ENCODE assay signal across 1 mouse cellular context in the genomic region with DNA sequence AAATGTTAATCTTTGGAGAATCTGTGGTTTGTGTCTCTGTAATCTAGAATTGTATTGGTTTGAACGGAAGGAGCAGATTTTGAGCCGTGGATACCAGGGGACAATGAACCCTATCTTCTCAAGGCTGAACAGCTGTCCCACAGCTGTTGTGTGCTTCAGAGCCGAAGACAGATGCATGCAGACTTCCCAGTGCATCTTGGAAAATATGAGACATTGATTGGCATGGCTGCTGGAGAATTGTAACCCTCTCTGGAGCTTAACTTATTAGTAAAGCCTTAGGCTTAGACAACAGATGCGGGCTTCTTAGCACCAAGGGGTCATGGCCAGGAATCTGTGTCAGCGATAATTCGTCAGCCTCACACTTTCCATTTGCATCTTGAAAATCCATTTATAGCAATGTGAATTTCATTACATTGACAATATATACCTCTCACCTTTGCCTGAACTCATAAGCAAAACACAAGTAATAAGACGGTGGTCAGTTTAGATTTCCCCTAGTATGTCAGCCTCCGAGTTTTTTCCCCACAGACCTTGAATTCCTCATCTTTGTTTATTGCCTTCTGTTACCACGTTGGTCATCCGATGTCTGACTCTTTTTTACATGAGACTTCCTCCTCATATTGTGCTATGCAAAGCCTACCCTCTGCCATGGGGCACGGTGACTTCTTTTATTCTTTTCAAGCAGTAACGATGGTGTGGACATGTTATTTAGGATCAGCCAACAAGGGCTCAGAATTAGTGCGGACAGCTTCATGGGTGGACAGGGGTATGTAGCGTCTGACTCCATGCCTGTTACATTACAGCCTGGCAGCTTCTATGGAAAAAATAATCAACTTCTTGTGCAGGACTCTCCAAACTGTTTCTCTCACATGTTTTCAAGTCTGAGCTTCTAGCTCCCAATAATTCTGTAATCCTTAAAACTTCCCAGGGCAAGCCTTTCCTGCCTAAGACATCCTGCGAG.
TF ChIP-seq lines count a peak whose summit lies in the region.

No protein-coding gene starts in this region.

TF ChIP-seq in myocyte, 11 proteins besides CTCF, POLR2A, EP300 and RAD21 (continued from another document):
- TF ChIP-seq MYOG (IDR thresholded peaks at IDR 0.05; ENCODE audit: control insufficient read depth in 1 of 3, insufficient read depth in 1 of 3, insufficient read length in 2 of 3, low read depth in 2 of 3): peak; percentile 87 to 100 (median 98)
